Mouse (Mus musculus) limb, embryonic 11.5 days (tissue): ENCODE measurements around the gene Limch1. TPM values are rescaled to one million over a fixed set of nuclear protein-coding genes. Genes with fewer than 3 reads are reported as not detected.
A peak's percentile ranks its signal among the peaks of the same experiment; 100 is the strongest.

Source experiments
- ATAC-seq: fragments of 200-750 bp; cut with Nextera tagmentation; 2 replicates; pipeline ENCODE4 v1.8.0; 2017; ENCODE audit warnings: low read depth; ENCODE audit not compliant: insufficient number of reproducible peaks, low FRiP score, low TSS enrichment
- DNase-seq: peaks from one replicate; pipeline ENCODE4 v3.0.0-alpha.2; 2015; ENCODE audit warnings: low spot score
- H3K27ac ChIP-seq: fragments of 300-500 bp; sonication (generic); replicated peaks from 2 replicates; pipeline ENCODE4 v1.5.1; 2014; ENCODE audit warnings: low read depth, mild to moderate bottlenecking, low read length
- H3K27me3 ChIP-seq: fragments of 300-500 bp; sonication (generic); 2 replicates; pipeline ENCODE4 v1.6.1; 2014; ENCODE audit warnings: mild to moderate bottlenecking, low read length, mixed read lengths; ENCODE audit not compliant: control insufficient read depth, insufficient read depth
- H3K36me3 ChIP-seq: fragments of 300-500 bp; sonication (generic); 2 replicates; pipeline ENCODE4 v1.6.1; 2014; ENCODE audit warnings: mild to moderate bottlenecking, low read length, moderate library complexity, mixed read lengths; ENCODE audit not compliant: control insufficient read depth, insufficient read depth
- H3K4me1 ChIP-seq: fragments of 300-500 bp; sonication (generic); 2 replicates; pipeline ENCODE4 v1.6.1; 2014; ENCODE audit warnings: low read length, mixed read lengths; ENCODE audit not compliant: control insufficient read depth, insufficient read depth
- H3K4me2 ChIP-seq: fragments of 300-500 bp; sonication (generic); 2 replicates; pipeline ENCODE4 v1.6.1; 2014; ENCODE audit warnings: low read depth, mild to moderate bottlenecking, moderate library complexity; ENCODE audit not compliant: severe bottlenecking
- H3K4me3 ChIP-seq: fragments of 300-500 bp; sonication (generic); 2 replicates; pipeline ENCODE4 v1.5.1; 2014; ENCODE audit warnings: low read depth, low read length
- H3K9ac ChIP-seq: fragments of 300-500 bp; sonication (generic); 2 replicates; pipeline ENCODE4 v1.6.1; 2014; ENCODE audit warnings: mild to moderate bottlenecking, low read length
- H3K9me3 ChIP-seq: fragments of 300-500 bp; sonication (generic); 2 replicates; pipeline ENCODE4 v1.6.1; 2016; ENCODE audit warnings: low read length; ENCODE audit not compliant: control insufficient read depth
- WGBS: fragments of 180-500 bp; shearing (Covaris S2); extraction: QIAGEN DNeasy Blood & Tissue Kit; methylation state at CpG from one replicate; pipeline ENCODE4 v1.1.7; 2014; 5-methylcytosine and 5-hydroxymethylcytosine counted together
- polyA plus RNA-seq: library from polyadenylated mRNA; unstranded; fragments of >200 nt; fragmentation: Nextera tagmentation; extraction: Ambion mirVana; gene quantifications from 2 replicates; pipeline ENCODE4 v1.2.1, GENCODE M21; 2014

The Limch1 gene
- polyA plus RNA-seq, 1 experiment from 2014 or later = 39.7 TPM

GRCm38 (mm10) chr5:66798591-66799003 is 53.0 kb downstream of the Limch1 start:
- no peak overlapping the region for H3K4me3 ChIP-seq
- H3K27ac ChIP-seq = 0 out of 2 replicates have a peak overlapping the region, but pooled peaks have one; percentile 21
- H3K4me2 ChIP-seq = no peak overlapping the region
- no peak for DNase-seq
- no peaks in the 10 kb centered on the region for H3K27me3 ChIP-seq
- no peaks in the 10 kb centered on the region for H3K36me3 ChIP-seq
- ATAC-seq = no peak
- H3K4me1 ChIP-seq = peaks cover 9% of the 10 kb centered on the region; the same call in 1 of the 2 replicates
- no peaks in the 10 kb centered on the region for H3K9me3 ChIP-seq
- H3K9ac ChIP-seq = no peak overlapping the region
- WGBS = 34% methylated on average over 8 of the region's 8 CpGs

DNA sequence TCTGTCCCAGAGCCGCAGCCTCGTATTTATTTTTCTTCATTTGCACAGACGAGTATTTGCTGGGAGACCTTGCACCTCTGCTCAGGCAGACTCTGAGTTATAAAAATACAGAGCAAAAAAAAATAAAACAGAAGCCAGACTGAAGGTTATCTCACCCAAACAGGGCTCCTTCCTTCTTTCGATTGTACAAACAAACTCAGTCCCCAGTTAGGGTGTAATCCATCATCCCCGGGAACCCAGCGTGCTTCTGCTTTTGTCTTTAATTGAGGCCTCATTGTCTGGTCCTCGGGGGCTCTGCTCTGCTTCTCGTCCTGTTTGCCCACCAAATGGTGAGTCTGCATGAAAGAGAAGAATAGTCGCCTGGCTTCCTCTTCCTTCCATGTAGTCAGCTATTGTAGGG is 54.6 kb downstream of the Limch1 start:
- Histone ChIP-seq H3K27me3 (no peaks in the 10 kb centered on the region), H3K36me3 (no peaks in the 10 kb centered on the region), H3K27ac (no peak overlapping the region), H3K4me2 (no peak overlapping the region), H3K4me3 (no peak overlapping the region), H3K9ac (no peak overlapping the region), H3K9me3 (no peaks in the 10 kb centered on the region), H3K4me1 (peaks cover 9% of the 10 kb centered on the region; the same call in 1 of the 2 replicates)
- no peak for DNase-seq
- WGBS = 17% methylated on average over 9 of the region's 9 CpGs
- no peak for ATAC-seq

- Histone ChIP-seq H3K9ac (no peak overlapping the region), H3K4me2 (no peak overlapping the region), H3K36me3 (no peaks in the 10 kb centered on the region), H3K27ac (no peak overlapping the region), H3K4me3 (no peak overlapping the region), H3K9me3 (no peaks in the 10 kb centered on the region), H3K27me3 (no peaks in the 10 kb centered on the region), H3K4me1 (peaks cover 9% of the 10 kb centered on the region; the same call in 1 of the 2 replicates)
- 90% methylated on average over 6 of the region's 6 CpGs for WGBS
- DNase-seq (no peak), ATAC-seq (no peak)
Observed at GRCm38 (mm10) chr5:66800977-66801376, 55.4 kb downstream of the Limch1 start.

GRCm38 (mm10) chr5:66802196-66802595 is 56.6 kb downstream of the Limch1 start:
- Histone ChIP-seq H3K4me1 (peaks cover 9% of the 10 kb centered on the region; the same call in 1 of the 2 replicates), H3K27me3 (no peaks in the 10 kb centered on the region), H3K9me3 (no peaks in the 10 kb centered on the region), H3K27ac (no peak overlapping the region), H3K4me3 (no peak overlapping the region), H3K4me2 (no peak overlapping the region), H3K36me3 (no peaks in the 10 kb centered on the region), H3K9ac (no peak overlapping the region)
- DNase-seq (no peak), ATAC-seq (no peak)
- 62% methylated on average over 10 of the region's 10 CpGs for WGBS

DNA sequence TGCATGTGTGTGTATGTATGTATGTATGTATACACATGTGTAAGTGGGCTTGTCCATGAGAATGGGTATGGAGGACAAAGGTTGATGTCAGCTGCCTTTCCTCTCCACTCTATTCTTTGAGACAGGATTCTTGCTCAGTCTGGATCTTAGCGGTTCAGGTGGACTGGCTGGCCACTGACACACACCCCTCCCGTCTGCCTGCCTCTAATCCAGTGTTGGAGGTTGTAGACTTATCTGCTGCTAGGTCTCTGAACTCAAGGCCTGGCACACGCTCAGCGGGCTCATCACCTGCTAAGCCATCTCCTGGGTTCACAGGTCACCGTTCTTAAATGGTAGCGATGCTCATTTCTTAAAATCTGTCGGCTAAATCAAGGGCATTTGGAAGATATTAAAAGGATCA is 60.7 kb downstream of the Limch1 start:
- H3K36me3 ChIP-seq = no peaks in the 10 kb centered on the region
- no peak overlapping the region for H3K4me3 ChIP-seq
- H3K9ac ChIP-seq = no peak overlapping the region
- ATAC-seq (no peak), DNase-seq (no peak)
- no peaks in the 10 kb centered on the region for H3K27me3 ChIP-seq
- no peaks in the 10 kb centered on the region for H3K9me3 ChIP-seq
- no peaks in the 10 kb centered on the region for H3K4me1 ChIP-seq
- 86% methylated on average over 7 of the region's 7 CpGs for WGBS
- no peak overlapping the region for H3K4me2 ChIP-seq
- H3K27ac ChIP-seq = no peak overlapping the region

DNA sequence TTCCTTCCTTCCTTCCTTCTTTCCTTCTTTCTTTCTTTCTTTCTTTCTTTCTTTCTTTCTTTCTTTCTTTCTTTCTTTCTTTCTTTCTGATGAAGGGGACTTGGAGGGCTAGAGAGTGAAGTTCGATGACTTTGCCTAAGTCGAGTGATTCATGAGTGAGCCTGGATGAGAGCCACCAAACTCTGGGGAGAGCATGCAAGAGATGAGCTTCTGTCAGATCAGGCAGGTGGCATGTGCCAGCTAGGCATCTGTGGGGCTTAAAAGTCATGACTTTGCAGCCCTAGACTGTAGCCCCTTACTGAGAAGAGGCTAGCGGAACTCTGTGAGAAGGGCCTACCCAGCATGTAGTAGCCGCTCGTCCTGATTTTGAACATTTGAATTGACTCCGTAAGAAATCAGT is 62.1 kb downstream of the Limch1 start:
- 93% methylated on average over 6 of the region's 6 CpGs for WGBS
- no peak for ATAC-seq
- Histone ChIP-seq H3K4me1 (no peaks in the 10 kb centered on the region), H3K4me3 (no peak overlapping the region), H3K27me3 (no peaks in the 10 kb centered on the region), H3K27ac (no peak overlapping the region), H3K4me2 (no peak overlapping the region), H3K9ac (no peak overlapping the region), H3K36me3 (no peaks in the 10 kb centered on the region), H3K9me3 (no peaks in the 10 kb centered on the region)
- no peak for DNase-seq

DNA sequence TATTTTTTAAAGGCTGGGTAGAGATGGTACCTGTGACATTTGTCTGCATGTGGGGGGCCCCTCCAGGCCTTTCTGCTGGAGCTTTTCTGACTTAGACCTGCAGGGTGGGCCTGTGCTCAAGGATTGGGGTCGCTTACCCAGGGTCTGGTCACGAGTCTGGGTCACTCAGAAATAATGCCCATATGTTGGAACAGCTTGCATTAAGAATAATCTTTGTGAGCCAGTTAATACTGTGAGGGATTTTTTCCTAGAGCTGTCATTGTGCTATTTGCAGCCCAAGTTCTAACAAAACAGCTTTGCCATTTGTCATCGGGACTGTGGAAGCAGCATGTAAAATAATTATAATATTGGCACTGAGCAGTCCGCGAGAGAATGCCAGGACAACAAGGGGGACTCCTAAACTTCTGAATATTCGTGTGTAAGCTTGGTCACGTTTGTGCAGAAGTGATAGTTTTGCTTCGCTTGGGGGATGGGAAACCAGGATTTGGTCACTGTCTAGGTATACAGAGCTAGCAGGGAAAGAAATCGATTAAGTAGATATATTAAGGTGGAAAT is 63.5 kb downstream of the Limch1 start:
- no peak for DNase-seq
- 80% methylated on average over 9 of the region's 9 CpGs for WGBS

DNA sequence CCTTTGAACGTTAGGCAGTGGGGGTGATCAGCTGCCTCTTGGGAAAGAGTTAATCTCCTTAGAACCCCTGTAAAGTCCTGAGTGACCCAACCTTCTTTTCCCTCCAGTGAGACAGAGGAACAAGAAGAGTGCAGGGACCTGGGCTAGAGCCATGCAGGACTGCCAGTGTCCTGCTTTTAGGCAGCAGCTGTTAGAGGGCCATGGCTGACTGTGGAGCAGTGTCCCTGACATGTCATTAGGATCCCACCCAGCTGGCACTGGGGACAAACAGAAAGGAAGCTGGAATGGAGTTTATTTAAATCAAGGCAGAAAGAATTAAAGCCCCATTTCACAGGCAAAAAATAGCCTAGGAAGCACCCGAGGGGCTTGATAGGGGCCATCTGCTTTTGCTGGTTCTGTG is 64.8 kb downstream of the Limch1 start:
- Histone ChIP-seq H3K4me3 (no peak overlapping the region), H3K4me1 (no peaks in the 10 kb centered on the region), H3K27ac (no peak overlapping the region), H3K27me3 (no peaks in the 10 kb centered on the region), H3K9ac (no peak overlapping the region), H3K9me3 (no peaks in the 10 kb centered on the region), H3K36me3 (no peaks in the 10 kb centered on the region), H3K4me2 (no peak overlapping the region)
- ATAC-seq = no peak
- 72% methylated on average over 2 of the region's 2 CpGs for WGBS
- no peak for DNase-seq

More for the DNA sequence above, 63.5 kb downstream of the Limch1 start:
- H3K4me2 ChIP-seq = no peak overlapping the region
- H3K9me3 ChIP-seq = no peaks in the 10 kb centered on the region
- no peak for ATAC-seq
- H3K27me3 ChIP-seq = no peaks in the 10 kb centered on the region
- no peaks in the 10 kb centered on the region for H3K4me1 ChIP-seq
- no peaks in the 10 kb centered on the region for H3K36me3 ChIP-seq
- H3K27ac ChIP-seq = no peak overlapping the region
- no peak overlapping the region for H3K4me3 ChIP-seq
- no peak overlapping the region for H3K9ac ChIP-seq

GRCm38 (mm10) chr5:66814674-66815073 is 69.0 kb downstream of the Limch1 start:
- H3K9me3 ChIP-seq = no peaks in the 10 kb centered on the region
- no peaks in the 10 kb centered on the region for H3K4me1 ChIP-seq
- ATAC-seq = no peak
- no peak overlapping the region for H3K27ac ChIP-seq
- H3K9ac ChIP-seq = no peak overlapping the region
- no peak for DNase-seq
- no peaks in the 10 kb centered on the region for H3K27me3 ChIP-seq
- H3K4me2 ChIP-seq = no peak overlapping the region
- H3K36me3 ChIP-seq = no peaks in the 10 kb centered on the region
- WGBS = 85% methylated on average over 3 of the region's 3 CpGs
- H3K4me3 ChIP-seq = no peak overlapping the region
